Mouse (Mus musculus): Measurements from ENCODE around the gene Olfr103.
A peak's percentile ranks its signal among the peaks of the same experiment; 100 is the strongest.

The Olfr103 gene

GRCm38 (mm10) chr17:37339598-37339997, at the start of gene Olfr103:
Gene Olfr103 (minus strand): TSS chr17:37339698.
- DNase-seq = no peak

- DNase-seq = no peak
Measured at GRCm38 (mm10) chr17:37378733-37379132, 39.2 kb upstream of the Olfr103 start, which contains the start of gene Olfr105-ps. Gene Olfr105-ps (plus strand): TSS chr17:37379033.

- DNase-seq = no peak
Measured at GRCm38 (mm10) chr17:37359282-37359681, 19.8 kb upstream of the Olfr103 start, which contains the start of gene Olfr104-ps. Gene Olfr104-ps (plus strand): TSS chr17:37359582.

GRCm38 (mm10) chr17:37316954-37317353, 22.5 kb downstream of the Olfr103 start, which contains the start of gene Olfr102:
Gene Olfr102 (minus strand): TSS chr17:37317054.
- no peak for DNase-seq

- DNase-seq = no peak
Measured at GRCm38 (mm10) chr17:37310146-37310699, 29.3 kb downstream of the Olfr103 start.

- peak in 1 of 2 experiments; percentile 1 for DNase-seq
Measured at GRCm38 (mm10) chr17:37308483-37308882, 31.0 kb downstream of the Olfr103 start.

GRCm38 (mm10) chr17:37304213-37304612, 35.3 kb downstream of the Olfr103 start, which contains the start of gene Olfr101:
Gene Olfr101 (minus strand): TSS chr17:37304313.
- no peak for DNase-seq
